Mouse (Mus musculus) ES-CJ7 (cell line): ENCODE data around the gene E130218I03Rik.
A peak's percentile ranks its signal among the peaks of the same experiment; 100 is the strongest.

Source experiments
- DNase-seq: peaks from one replicate; pipeline ENCODE4 v3.0.0; 2011; ENCODE audit warnings: low read depth, low spot score

Gene E130218I03Rik

DNA sequence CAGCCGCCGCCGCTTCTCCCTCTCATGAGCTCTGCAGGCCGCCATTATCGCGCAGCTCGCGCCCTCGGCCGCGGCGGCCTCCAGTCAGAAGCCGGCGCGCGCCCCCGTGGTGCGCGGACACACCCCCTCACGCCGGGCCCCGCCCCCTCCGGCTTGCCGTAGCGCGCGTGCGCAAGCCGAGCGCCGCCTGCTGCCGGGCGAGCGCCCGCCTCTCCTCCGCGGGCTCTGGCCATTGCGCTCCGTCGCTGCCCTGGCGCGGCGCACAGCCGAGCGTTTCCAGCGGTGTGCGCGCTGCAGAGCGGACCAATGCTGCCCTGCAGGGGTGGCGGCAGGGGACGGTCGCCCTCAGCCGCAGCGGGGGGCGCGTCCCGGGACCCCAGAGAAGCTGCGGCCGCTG lies 43.7 kb downstream of the E130218I03Rik start:
- DNase-seq: peak; percentile 84

DNA sequence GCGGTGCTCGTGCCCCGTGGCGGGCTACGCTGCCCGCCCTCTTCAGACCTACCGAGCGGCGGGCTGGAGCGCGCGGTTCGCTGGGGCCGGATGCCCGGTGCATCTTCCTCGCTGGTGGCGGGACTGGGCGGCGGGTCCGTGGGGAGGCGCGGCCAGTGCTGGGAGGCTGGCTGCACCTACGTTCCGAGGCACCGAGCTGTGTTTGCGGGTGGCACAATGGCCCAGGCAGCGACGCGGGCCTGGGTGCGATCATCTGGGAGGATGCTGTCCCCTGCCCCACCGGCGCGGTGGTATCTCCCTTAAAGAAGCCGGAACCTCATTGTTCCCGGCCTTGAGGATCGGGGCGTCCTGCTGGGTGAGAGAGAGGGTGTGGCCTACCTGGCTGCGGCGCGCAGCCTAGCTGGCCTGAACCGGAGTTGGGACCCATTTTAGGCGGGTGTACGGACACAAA lies 44.1 kb downstream of the E130218I03Rik start, which contains the start of gene Pdik1l:
Gene Pdik1l (minus strand): TSS at position 321 of the 451 bp plus-strand sequence.
- DNase-seq: peak; percentile 95

DNA sequence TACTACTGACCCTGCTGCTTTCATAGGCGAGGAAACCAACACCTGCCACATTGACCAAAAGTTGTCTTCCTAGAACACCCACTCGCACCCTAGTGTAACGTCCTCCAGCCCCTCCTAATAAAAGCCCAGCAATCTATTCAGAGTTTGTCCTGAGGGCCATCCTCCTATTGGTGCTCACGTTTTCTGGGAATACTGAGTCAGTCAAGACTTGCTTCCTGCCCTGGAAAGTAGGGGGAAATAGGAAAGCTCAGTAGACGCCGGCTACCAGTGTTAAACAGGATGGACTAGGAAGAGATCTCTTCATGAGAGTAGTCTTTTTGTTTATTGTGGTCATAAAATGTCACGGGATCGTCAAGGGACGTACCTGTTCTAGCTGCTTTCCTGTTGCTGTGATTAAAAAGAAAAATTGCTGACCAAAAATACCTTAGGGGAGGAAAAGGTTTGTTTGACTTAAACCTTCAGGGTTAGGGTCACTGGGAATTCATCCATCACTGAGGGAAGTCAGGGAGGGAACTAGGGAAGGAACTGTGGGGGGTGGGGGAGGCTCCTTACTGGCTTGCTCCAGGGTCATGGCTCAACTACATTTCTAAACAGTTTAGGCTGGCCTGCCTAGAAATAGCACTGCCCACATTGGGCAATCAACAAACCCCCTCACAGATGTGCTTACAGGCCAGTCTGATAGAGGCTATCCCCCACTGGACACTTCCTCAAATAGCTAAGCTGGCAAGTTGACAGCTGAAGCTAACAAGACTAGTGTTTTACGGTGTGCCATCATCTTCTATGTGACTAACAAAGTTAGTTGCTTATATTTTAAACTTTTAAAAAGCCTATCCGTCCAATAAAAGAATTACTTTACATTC lies 45.2 kb downstream of the E130218I03Rik start:
- DNase-seq: no peak

- peak; percentile 71 for DNase-seq
Observed at GRCm38 (mm10) chr4:134292067-134292466, 48.6 kb downstream of the E130218I03Rik start.

- DNase-seq: no peak
Observed at GRCm38 (mm10) chr4:134293061-134293691, 49.7 kb downstream of the E130218I03Rik start.

- no peak for DNase-seq
Observed at GRCm38 (mm10) chr4:134293692-134294163, 50.3 kb downstream of the E130218I03Rik start.
